Mouse (Mus musculus): ENCODE data around the gene Kcp. TPM values are rescaled to one million over a fixed set of nuclear protein-coding genes. Genes with fewer than 3 reads are reported as not detected.

Gene Kcp
- polyA plus RNA-seq, 1 experiment: 7.1 TPM

GRCm38 (mm10) chr6:29525256-29525655 is 17.5 kb upstream of the Kcp start:
- Histone ChIP-seq H3K4me1 (ENCODE audit: control insufficient read depth, insufficient read depth, low read length) (0 out of 2 replicates have a peak, but pooled peaks cover 4% of the 10 kb centered on the region), H3K27ac (ENCODE audit: insufficient read depth, low read length) (no peak overlapping the region), H3K4me3 (ENCODE audit: insufficient read depth, low read length) (no peak overlapping the region)
- 0 out of 2 replicates have a peak, but pooled peaks have one; percentile 3 for TF ChIP-seq CTCF (IDR thresholded peaks at IDR 0.05; ENCODE audit: borderline replicate concordance, insufficient read depth, low read length)
- no peak for TF ChIP-seq POLR2A (IDR thresholded peaks at IDR 0.05; ENCODE audit: low read depth, low read length)

- H3K4me3 ChIP-seq (ENCODE audit: insufficient read depth, low read length): no peak overlapping the region
- 0 out of 2 replicates have a peak, but pooled peaks cover 4% of the 10 kb centered on the region for H3K4me1 ChIP-seq (ENCODE audit: control insufficient read depth, insufficient read depth, low read length)
- H3K27ac ChIP-seq (ENCODE audit: insufficient read depth, low read length): no peak overlapping the region
- no peak for TF ChIP-seq CTCF (IDR thresholded peaks at IDR 0.05; ENCODE audit: borderline replicate concordance, insufficient read depth, low read length)
Observed at GRCm38 (mm10) chr6:29524034-29524489, 16.3 kb upstream of the Kcp start.

GRCm38 (mm10) chr6:29523301-29524033 is 15.7 kb upstream of the Kcp start:
- no peak overlapping the region for H3K27ac ChIP-seq (ENCODE audit: insufficient read depth, low read length)
- H3K4me1 ChIP-seq (ENCODE audit: control insufficient read depth, insufficient read depth, low read length): 0 out of 2 replicates have a peak, but pooled peaks cover under 1% of the 10 kb centered on the region
- no peak overlapping the region for H3K4me3 ChIP-seq (ENCODE audit: insufficient read depth, low read length)

GRCm38 (mm10) chr6:29522626-29523300 is 15.0 kb upstream of the Kcp start:
- Histone ChIP-seq H3K4me1 (ENCODE audit: control insufficient read depth, insufficient read depth, low read length) (no peaks in the 10 kb centered on the region), H3K27ac (ENCODE audit: insufficient read depth, low read length) (no peak overlapping the region), H3K4me3 (ENCODE audit: insufficient read depth, low read length) (no peak overlapping the region)
- TF ChIP-seq CTCF (IDR thresholded peaks at IDR 0.05; ENCODE audit: borderline replicate concordance, insufficient read depth, low read length) (no peak), POLR2A (IDR thresholded peaks at IDR 0.05; ENCODE audit: low read depth, low read length) (no peak)

More at GRCm38 (mm10) chr6:29523301-29524033, 15.7 kb upstream of the Kcp start:
- TF ChIP-seq POLR2A (IDR thresholded peaks at IDR 0.05; ENCODE audit: low read depth, low read length) (no peak), CTCF (IDR thresholded peaks at IDR 0.05; ENCODE audit: borderline replicate concordance, insufficient read depth, low read length) (no peak)

GRCm38 (mm10) chr6:29517139-29517538 is 9.4 kb upstream of the Kcp start:
- Histone ChIP-seq H3K4me3 (ENCODE audit: insufficient read depth, low read length) (no peak overlapping the region), H3K27ac (ENCODE audit: insufficient read depth, low read length) (no peak overlapping the region), H3K4me1 (ENCODE audit: control insufficient read depth, insufficient read depth, low read length) (no peaks in the 10 kb centered on the region)
- TF ChIP-seq POLR2A (IDR thresholded peaks at IDR 0.05; ENCODE audit: low read depth, low read length) (no peak), CTCF (IDR thresholded peaks at IDR 0.05; ENCODE audit: borderline replicate concordance, insufficient read depth, low read length) (peak; percentile 88; the same call in 1 of the 2 replicates)

GRCm38 (mm10) chr6:29513284-29513683 is 5.5 kb upstream of the Kcp start:
- Histone ChIP-seq H3K4me3 (ENCODE audit: insufficient read depth, low read length) (no peak overlapping the region), H3K4me1 (ENCODE audit: control insufficient read depth, insufficient read depth, low read length) (no peaks in the 10 kb centered on the region), H3K27ac (ENCODE audit: insufficient read depth, low read length) (no peak overlapping the region)
- TF ChIP-seq POLR2A (IDR thresholded peaks at IDR 0.05; ENCODE audit: low read depth, low read length): no peak
- TF ChIP-seq CTCF (IDR thresholded peaks at IDR 0.05; ENCODE audit: borderline replicate concordance, insufficient read depth, low read length): no peak

GRCm38 (mm10) chr6:29509086-29509485 is 1.3 kb upstream of the Kcp start:
- H3K27ac ChIP-seq (ENCODE audit: insufficient read depth, low read length): no peak overlapping the region
- TF ChIP-seq CTCF (IDR thresholded peaks at IDR 0.05; ENCODE audit: borderline replicate concordance, insufficient read depth, low read length) (no peak), POLR2A (IDR thresholded peaks at IDR 0.05; ENCODE audit: low read depth, low read length) (no peak)
- no peaks in the 10 kb centered on the region for H3K4me1 ChIP-seq (ENCODE audit: control insufficient read depth, insufficient read depth, low read length)
- no peak overlapping the region for H3K4me3 ChIP-seq (ENCODE audit: insufficient read depth, low read length)

GRCm38 (mm10) chr6:29506834-29507233 is 918 bp downstream of the Kcp start:
- TF ChIP-seq POLR2A (IDR thresholded peaks at IDR 0.05; ENCODE audit: low read depth, low read length) (no peak), CTCF (IDR thresholded peaks at IDR 0.05; ENCODE audit: borderline replicate concordance, insufficient read depth, low read length) (no peak)
- H3K4me3 ChIP-seq (ENCODE audit: insufficient read depth, low read length): no peak overlapping the region
- no peaks in the 10 kb centered on the region for H3K4me1 ChIP-seq (ENCODE audit: control insufficient read depth, insufficient read depth, low read length)
- no peak overlapping the region for H3K27ac ChIP-seq (ENCODE audit: insufficient read depth, low read length)

- TF ChIP-seq CTCF (IDR thresholded peaks at IDR 0.05; ENCODE audit: borderline replicate concordance, insufficient read depth, low read length): no peak
- no peak for TF ChIP-seq POLR2A (IDR thresholded peaks at IDR 0.05; ENCODE audit: low read depth, low read length)
Observed at GRCm38 (mm10) chr6:29505493-29505892, 2.3 kb downstream of the Kcp start.

GRCm38 (mm10) chr6:29501599-29501998 is 6.2 kb downstream of the Kcp start:
- H3K4me1 ChIP-seq (ENCODE audit: control insufficient read depth, insufficient read depth, low read length): no peaks in the 10 kb centered on the region
- TF ChIP-seq POLR2A (IDR thresholded peaks at IDR 0.05; ENCODE audit: low read depth, low read length): no peak
- TF ChIP-seq CTCF (IDR thresholded peaks at IDR 0.05; ENCODE audit: borderline replicate concordance, insufficient read depth, low read length): no peak
- H3K27ac ChIP-seq (ENCODE audit: insufficient read depth, low read length): no peak overlapping the region
- H3K4me3 ChIP-seq (ENCODE audit: insufficient read depth, low read length): no peak overlapping the region

More at GRCm38 (mm10) chr6:29505493-29505892, 2.3 kb downstream of the Kcp start:
- H3K4me3 ChIP-seq (ENCODE audit: insufficient read depth, low read length): no peak overlapping the region
- no peaks in the 10 kb centered on the region for H3K4me1 ChIP-seq (ENCODE audit: control insufficient read depth, insufficient read depth, low read length)
- no peak overlapping the region for H3K27ac ChIP-seq (ENCODE audit: insufficient read depth, low read length)

All from embryonic fibroblast, embryonic 13.5 days (primary cell).